Mouse (Mus musculus): ENCODE data around the gene Zfp612. TPM values are rescaled to one million over a fixed set of nuclear protein-coding genes. Genes with fewer than 3 reads are reported as not detected.

The Zfp612 gene
- total RNA-seq, 2 experiments from 2014 or later, result not detected

DNA sequence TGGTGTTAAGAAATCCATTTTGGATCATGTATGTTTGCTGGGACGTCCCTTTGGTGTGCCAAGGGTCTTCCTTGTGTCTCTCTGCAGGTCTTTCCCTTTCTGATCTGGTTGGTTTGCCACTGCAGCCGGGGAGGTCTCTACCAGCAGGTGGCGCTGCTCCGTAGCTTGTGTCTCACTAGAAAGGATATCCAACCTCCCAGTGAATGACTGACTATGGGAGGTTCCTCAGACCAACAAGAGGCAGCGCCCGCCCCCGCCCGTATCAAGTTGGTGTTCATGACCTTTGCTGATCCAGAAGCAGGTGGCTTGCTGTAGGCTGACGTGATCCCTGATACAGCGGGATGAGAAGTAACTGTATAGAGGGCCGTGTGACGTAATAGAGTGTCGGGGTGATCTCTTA is 51.0 kb downstream of the Zfp612 start:
- peak; percentile 96 for ATAC-seq (replicated peaks; ENCODE audit: poor library complexity)

DNA sequence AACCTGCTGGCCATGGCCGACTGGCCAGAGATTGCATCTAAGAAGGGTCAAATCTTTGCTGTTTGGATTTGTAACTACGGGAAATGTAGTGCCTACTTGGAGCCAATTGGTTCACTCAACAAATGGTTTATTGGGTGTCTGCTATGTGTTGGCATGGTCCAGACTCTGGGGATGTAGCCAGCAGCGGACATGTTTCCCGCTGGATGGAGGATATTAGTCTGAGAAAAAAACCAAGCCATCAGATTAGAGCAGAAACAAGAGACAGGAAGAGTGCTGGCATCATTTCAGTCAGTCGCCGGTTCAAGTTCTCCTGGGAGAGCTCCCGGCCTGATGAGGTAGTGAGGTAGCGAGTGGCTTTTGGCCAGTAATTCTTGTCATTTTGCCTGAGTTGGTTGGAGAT is 54.7 kb downstream of the Zfp612 start:
- ATAC-seq (replicated peaks; ENCODE audit: poor library complexity), result no peak

DNA sequence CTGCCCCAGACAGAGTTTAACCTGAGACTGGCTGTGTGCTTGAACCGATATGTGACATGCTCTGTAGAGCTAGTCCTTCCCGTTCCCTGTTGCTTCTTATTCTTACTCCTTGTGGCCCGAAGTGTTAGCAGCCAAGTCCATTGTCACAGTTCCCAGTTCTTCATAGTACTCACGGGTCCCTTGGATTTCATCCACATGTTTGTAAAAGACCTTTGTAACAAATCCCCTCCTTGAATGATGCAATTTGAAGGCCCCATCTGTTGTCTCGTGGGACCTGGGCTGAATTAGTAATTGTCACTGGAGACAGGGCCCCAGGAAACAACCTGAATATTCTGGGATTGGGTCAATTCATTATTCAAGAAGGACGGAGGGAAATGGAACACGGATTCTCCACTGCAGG is 56.0 kb downstream of the Zfp612 start:
- ATAC-seq (replicated peaks; ENCODE audit: poor library complexity), result no peak

DNA sequence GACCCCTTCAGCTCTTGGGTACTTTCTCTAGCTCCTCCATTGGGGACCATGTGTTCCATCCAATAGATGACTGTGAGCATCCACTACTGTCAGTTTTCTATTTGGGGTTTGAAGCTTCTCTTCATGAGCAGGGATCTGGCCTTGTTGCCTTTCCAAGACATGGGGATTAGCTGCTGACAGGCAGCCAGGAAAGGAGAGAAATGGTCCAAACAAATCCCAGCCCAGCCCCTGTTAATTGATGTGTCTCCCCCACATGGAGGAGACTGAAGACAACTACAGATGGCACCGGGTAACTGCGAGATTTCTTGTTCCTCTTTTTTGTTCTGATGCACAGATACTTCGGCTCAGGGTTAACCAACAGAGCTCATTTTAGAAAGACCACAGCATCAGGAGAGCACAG is 60.6 kb downstream of the Zfp612 start:
- no peak for ATAC-seq (replicated peaks; ENCODE audit: poor library complexity)

GRCm38 (mm10) chr8:110140770-110141169 is 61.2 kb downstream of the Zfp612 start:
- ATAC-seq (replicated peaks; ENCODE audit: poor library complexity), result no peak

Other genes starting within 250 kb of the Zfp612 start
- gene Phlpp2, start 211.2 kb upstream of the Zfp612 start, total RNA-seq (2015), result 8.6 and 8.7 TPM in 2 replicates
- gene Phlpp2, start 211.2 kb upstream of the Zfp612 start, total RNA-seq (2017), result 8.0 and 8.6 TPM in 2 replicates
- not detected in 2 replicates for gene Marveld3, start 117.5 kb upstream of the Zfp612 start, total RNA-seq (2015)
- not detected in 2 replicates for gene Marveld3, start 117.5 kb upstream of the Zfp612 start, total RNA-seq (2017)
- not detected in 2 replicates for gene Tat, start 89.3 kb upstream of the Zfp612 start, total RNA-seq (2015)
- not detected in 2 replicates for gene Tat, start 89.3 kb upstream of the Zfp612 start, total RNA-seq (2017)
- not detected in 2 replicates for gene Chst4, start 40.0 kb upstream of the Zfp612 start, total RNA-seq (2015)
- gene Chst4, start 40.0 kb upstream of the Zfp612 start, total RNA-seq (2017), result not detected in 2 replicates
- not detected in 2 replicates for gene Gm21964, start 21.5 kb downstream of the Zfp612 start, total RNA-seq (2015)
- not detected in 2 replicates for gene Gm21964, start 21.5 kb downstream of the Zfp612 start, total RNA-seq (2017)
- gene Gm17720, start 23.0 kb downstream of the Zfp612 start, total RNA-seq (2015), result not detected in 2 replicates
- gene Gm17720, start 23.0 kb downstream of the Zfp612 start, total RNA-seq (2017), result not detected in 2 replicates
- not detected in 2 replicates for gene Calb2, start 88.5 kb downstream of the Zfp612 start, total RNA-seq (2015)
- gene Calb2, start 88.5 kb downstream of the Zfp612 start, total RNA-seq (2017), result not detected in 2 replicates
- 9.0 and 9.6 TPM in 2 replicates for gene Cmtr2, start 135.9 kb downstream of the Zfp612 start, total RNA-seq (2015)
- gene Cmtr2, start 135.9 kb downstream of the Zfp612 start, total RNA-seq (2017), result 10.0 and 14.3 TPM in 2 replicates
- gene Hydin, start 187.2 kb downstream of the Zfp612 start, total RNA-seq (2015), result not detected in 2 replicates
- gene Hydin, start 187.2 kb downstream of the Zfp612 start, total RNA-seq (2017), result not detected in 2 replicates

Measured in megakaryocyte progenitor cell, adult 5-6 weeks (primary cell).